Mouse (Mus musculus) activated CD4-positive, CD25-positive, alpha-beta regulatory T cell, adult 4 months (primary cell): Measurements from ENCODE around the gene Fam178b. TPM values are rescaled to one million over a fixed set of nuclear protein-coding genes. Genes with fewer than 3 reads are reported as not detected.
"Not testable (repeated sequence)": the region's sequence is repeated elsewhere in the genome, so short reads cannot be mapped to it uniquely, and the experiment has no call there.

Experiments
- ATAC-seq: one replicate; pipeline ENCODE4 v1.8.0; 2017
- polyA plus RNA-seq, 2 experiments: library from polyadenylated mRNA; unstranded; fragments of 100-300 nt; shearing (Covaris generic); gene quantifications; one replicate each; pipeline ENCODE4 v1.2.1; 2017

Gene Fam178b
- polyA plus RNA-seq, 2 experiments from 2014 or later, result not detected

DNA sequence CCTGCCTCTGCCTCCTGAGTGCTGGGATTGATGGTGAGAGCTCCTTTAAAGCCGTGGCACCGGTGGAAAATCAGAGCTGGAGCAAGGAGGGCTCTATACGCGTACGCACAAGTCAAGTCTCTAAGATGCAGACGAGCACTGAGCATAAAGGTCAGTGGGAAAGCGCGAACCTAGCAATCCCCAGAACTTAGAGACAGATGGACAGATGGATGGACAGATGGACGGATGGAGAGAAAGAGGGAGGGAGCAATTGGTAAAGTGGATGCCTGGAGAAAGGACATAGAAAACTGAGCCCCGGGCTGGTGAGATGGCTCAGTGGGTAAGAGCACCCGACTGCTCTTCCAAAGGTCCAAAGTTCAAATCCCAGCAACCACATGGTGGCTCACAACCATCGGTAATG is 142.2 kb downstream of the Fam178b start:
- ATAC-seq, result no peak

DNA sequence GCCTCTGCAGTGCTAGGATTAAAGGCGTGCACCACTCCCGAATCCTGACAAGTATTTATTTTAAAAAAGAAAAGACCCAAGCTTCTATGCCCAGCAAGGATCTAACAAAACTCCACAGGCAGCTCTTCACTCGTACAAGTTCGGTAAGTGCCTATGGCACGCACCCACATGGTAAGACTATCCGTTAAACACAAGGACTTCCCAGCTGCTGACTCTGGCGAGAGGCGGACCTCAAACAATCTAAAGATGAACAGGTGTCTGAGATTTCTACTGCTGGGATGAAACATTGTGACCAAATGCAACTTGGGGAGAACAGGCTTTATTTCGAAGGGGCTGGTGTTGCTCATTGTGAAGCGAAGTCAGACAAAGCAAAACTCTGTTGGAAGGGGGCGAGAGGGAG is 142.9 kb downstream of the Fam178b start:
- no peak for ATAC-seq

DNA sequence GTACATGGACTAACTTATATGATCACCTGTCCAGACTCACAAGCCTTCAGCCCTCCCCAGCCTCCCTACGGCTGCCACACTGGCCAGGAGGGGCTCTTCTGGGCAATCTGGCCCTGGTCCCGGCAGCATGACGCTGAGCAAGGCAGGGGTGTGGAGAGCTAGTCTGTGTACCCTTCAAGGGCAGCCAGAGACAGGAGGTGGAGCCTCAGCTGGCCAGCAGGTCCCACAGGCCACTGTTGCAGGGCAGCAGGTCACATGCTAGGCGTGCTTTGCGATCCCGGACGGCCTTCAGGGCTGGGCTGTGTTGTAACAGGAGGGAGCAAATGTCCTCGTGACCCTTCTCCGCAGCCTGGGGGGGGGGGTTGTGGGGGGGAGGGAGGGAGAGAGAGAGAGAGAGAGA is 143.8 kb downstream of the Fam178b start, which contains the start of gene Gm42417:
TSS of gene Gm42417 (minus strand) at position 244 of the 400 bp plus-strand sequence.
- ATAC-seq, result no peak

DNA sequence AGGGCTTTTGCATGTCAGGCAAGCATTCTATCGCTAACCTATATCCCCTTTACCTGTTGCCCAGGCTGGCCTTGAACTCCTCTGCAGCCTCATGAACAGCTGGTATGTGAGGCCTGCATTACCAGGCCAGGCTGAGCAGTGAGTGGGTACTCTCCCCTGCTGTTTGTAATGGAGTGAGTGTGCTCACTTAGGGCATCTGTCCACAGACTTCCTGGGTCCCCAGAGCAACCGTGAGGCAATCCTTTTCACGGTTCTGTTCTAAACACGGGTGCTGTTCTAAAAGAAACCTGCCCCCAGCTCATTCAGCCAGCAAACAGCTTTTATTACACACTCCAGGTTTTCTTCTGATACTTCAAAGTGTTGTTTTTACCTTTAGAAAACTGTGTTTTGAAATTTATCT is 144.3 kb downstream of the Fam178b start:
- ATAC-seq, result no peak

DNA sequence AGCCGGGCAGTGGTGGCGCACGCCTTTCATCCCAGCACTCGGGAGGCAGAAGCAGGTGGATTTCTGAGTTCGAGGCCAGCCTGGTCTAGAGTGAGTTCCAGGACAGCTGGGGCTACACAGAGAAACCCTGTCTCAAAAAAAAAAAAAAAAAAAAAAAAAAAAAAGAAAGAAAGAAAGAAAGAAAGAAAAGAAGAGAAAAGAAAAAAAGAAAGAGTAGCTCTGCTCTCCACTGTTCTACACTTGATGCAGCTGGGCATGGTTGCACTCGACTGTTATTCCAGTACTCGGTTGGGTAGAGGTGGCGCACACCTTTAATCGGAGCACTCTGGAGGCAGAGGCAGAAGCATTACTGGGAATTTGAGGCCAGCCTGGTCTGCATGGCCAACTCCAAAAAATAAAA is 146.2 kb downstream of the Fam178b start, which contains the start of gene Ankrd23:
TSS of gene Ankrd23 (minus strand) at position 101 of the 400 bp plus-strand sequence.
- not testable (repeated sequence) for ATAC-seq

DNA sequence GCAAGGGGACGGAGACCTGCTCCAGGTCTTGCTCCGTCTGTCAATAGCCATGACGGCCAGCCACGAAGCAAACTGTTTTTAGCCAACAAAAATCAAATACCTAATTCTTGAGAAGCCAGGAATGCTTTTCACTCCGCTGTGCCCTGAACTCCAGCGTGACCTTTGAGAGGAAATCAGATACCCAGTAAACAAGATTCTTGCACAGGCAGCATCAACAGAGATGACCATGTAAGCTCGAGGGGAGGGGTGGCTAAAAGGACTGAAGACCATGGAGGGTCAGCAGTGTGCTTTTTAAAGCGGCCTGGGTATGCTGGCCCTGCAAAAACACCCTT is 146.6 kb downstream of the Fam178b start:
- ATAC-seq, result no peak

DNA sequence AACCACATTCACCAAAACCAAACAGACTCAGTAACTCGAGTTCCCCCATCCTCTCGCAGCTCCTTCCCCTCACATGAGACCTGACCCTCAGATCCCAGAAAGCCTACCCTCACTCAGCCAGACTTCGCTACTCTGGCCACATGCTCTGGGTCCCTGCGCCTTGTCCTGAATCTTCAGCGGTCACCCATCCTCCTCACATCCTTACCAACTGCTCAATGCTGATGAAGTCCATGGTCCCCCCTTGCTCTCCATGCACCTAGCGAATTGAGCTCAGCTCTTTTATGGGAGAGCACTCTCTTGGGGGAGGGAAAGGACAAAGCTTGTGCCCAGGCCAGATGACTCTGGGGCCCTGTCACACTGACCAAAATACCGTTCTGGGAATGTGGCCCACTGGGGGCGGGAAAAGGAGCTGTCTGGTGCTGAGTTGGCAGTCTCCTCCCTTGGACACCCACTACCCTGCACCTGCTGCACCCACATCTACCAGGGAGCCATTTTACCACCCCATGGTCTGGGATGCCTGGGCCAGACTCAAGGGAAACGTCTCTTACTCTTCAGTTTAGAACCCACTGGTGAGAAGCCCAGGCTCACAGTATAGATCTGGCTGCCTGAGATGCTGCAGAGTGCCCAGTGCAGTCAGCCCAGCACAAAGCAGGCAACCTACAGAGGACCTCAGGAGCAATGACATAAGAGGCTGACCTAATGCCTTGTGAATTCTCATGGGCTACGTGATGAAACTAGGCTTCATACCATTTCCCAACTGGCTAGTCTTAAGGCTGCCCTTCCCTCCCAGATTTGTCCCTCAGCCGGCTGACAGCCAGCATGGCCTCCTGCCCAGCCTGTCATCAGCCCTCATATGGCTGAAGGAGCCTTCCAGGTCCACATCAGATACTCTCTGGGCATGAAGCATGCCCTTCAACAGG is 147.2 kb downstream of the Fam178b start:
- ATAC-seq, result no peak

DNA sequence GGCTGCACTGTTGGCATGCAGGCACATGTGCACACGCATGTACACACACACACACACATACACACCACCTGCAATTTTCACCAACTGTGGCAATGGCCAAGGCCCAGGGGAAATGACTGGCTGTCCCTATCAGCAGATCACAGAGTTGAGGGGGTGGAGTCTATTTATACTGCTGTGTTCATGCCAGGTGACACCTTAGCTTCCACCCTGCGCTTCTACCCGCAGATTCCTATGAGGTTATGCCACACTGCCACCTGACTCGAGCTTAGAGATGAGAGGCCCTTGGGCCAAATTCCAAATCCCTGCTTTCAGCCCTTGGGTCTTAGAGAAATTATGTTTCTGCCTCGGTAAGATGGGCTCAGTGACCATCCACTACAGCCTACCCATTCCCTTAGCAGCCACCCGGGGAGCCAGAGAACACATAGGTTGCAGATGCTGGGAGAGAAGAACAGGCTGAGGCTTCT is 148.4 kb downstream of the Fam178b start:
- no peak for ATAC-seq

DNA sequence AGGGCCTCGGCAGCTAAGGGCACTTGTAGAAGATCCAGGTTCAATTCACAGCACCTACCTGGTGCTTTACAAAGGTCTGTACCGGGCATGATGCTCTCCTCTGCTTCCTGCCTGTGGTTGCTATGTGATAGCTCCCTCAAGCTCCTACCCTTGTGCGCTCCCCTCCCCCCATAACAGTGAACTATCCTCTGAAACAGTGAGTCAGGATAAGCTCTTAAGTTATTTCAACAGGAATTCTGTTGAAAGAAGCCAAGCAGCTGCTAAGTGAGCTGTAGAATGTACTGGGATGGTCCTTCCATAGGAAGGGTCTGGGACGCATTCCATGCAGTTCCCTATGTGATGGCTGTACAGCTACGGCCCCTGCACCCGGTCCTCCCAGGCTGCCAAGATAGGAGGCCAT is 149.4 kb downstream of the Fam178b start:
- no peak for ATAC-seq

DNA sequence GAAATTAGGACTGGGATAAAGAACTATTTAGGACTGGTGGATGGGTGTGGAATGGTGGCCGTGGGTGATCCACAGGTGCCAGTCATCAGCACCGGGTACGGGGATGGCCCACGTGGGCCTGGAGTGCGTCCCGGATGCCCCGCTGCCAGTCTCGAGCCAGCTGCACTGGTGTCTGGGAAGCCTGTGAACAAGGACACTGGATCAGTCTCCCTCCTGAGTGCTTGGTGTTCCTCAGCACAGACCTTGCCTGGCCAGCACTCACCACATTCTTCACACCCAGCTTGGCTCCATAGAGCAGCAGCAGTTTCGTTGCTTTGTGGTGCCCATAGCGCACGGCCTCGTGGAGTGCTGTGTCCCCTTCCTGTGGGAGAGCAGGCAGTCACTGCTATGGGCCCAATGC is 151.5 kb downstream of the Fam178b start:
- no peak for ATAC-seq

DNA sequence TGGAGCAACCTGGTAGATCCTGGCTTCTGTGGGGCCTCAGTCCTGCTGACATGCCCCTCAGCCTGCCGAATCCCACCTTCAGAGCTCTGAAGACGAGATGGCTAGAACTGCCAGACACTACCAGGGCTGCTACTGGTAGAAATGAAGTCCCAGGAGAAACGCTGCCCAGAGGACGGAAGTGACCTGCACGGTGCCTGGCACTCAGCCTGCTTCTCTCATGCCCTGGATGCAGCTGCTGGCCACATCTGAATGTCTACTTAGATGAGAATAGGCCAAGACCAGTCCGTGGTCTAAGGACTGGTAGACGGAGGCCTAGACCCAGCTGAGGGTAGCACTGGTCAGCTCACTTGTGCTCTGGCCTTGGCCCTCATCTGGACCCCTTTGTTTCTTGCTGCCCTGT is 152.0 kb downstream of the Fam178b start:
- no peak for ATAC-seq

DNA sequence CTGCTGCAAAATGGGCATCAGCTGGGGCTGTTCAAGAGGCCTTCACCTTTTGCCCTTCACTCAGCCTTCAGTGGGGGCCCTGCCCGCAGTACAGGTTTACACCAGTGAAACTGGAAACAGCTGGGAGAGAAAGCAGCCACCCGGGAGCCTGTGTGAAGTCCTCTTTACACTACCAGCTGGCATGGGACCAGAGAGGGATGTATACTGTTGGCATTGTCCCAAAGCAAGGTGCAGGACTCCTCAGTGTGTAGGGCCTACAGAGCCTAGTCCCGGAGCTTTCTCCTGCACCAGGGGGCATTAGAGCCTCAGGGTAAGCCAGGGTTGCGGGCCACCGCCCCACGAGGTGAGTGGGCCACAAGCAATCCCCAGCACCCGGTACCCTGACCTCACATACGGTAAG is 152.5 kb downstream of the Fam178b start:
- no peak for ATAC-seq

DNA sequence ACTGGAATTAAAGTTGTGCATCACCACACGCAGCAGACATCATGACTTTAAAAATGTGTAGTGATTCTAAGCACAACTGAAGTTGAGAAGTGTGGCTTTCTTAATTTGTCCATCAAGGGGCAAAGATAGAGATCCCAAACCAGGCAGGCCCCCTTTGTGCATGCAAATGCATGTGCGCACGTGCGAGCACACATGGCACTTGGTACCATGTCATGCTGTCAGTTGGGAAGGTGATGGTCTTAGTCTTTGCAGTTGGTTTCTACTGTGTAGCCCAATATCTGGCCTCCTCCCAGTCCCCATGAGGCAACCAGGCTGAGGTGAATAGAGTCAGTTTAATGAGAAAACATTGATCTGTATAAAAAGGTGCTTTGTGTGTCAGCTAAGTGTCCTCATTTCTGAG is 153.1 kb downstream of the Fam178b start:
- no peak for ATAC-seq

DNA sequence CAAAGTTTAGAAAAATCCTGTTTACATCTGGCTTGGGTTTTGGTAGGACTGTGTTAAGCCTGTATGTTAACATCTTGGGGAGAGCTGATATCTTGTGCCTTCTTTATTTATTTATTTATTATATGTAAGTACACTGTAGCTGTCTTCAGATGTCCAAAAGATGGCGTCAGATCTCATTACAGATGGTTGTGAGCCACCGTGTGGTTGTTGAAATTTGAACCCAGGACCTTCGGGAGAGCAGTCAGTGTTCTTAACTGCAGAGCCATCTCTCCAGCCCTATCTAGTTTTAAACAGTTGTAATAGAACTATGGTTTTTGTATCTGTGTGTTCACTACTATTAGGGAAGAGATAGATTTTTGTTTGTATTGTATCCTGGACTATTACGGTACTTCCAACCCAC is 153.7 kb downstream of the Fam178b start:
- no peak for ATAC-seq

DNA sequence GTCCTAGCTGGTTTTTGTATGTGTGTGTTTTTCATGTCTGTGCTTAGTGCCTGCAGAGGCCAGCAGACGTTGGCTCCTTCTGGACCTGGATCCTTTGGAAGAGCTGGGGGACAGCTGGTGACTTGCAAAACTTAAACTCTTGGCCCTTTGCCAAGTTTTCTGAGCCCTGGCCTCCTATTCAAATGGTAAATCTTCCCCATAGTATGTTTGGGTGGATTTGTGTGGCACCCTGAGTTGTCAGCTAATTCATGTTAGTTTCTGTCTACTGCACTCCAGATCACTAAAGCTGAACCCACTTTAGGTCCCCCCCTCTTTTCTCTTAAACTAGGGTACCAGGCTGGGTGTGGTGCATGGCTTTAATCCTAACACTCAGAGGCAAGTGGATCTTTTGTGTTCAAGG is 154.6 kb downstream of the Fam178b start:
- ATAC-seq, result no peak

DNA sequence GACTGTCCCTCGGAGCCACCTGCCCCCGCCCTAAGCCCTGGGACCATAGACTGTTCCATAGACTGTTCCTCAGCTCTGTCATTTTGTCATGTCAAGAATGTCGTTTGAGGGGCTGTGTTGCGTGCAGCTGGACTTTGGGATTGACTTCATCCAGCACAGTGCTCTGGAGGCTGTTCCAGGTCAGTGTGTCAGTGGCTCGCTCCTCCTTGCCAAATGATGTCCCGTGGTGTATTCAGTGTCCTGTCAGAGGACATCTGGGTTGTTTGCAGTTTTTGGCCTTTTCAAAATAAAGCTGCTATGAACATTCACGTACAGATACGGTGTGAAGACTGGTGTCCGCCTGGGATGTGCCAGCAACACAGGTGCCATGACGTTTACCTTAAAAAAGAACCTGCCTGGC is 156.1 kb downstream of the Fam178b start:
- no peak for ATAC-seq

DNA sequence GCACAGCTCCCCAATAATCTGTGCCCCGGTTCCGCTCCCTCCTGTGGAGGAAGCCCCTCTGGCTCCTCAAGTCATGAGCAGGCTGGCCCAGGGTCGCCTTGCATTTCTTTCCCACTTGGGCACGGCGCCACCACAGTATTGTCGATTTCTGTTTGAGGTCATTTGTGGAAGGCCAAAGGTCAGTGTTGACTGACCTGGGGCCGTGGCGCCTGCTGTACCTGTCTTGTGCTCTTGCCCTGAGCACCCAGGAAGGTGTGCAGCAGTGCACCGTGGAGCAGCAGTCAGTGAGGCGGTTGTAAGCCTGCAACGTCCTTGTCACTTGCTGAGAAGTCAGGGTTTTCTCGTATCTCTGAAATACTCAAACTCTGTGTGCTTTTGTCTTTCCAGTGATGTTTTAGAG is 157.2 kb downstream of the Fam178b start:
- ATAC-seq, result no peak

DNA sequence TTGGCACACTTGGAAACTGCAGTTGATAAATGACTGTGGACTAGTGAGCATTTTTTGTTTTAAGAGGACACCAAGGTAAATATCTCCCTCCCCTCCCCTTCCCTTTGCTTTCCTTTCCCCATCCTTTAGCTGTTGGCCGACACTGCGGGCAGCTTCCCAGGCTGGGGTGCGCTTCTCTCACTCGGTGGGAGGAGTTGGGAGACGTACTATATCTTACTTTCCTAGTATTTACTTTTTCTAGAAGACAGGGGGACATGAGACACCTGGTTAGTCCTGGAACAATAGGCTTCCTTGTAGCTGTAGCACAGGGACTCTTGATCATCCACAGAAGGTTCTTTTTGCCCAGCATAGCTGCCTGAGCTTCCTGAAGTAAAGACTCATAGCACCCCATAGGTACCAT is 158.9 kb downstream of the Fam178b start:
- no peak for ATAC-seq

DNA sequence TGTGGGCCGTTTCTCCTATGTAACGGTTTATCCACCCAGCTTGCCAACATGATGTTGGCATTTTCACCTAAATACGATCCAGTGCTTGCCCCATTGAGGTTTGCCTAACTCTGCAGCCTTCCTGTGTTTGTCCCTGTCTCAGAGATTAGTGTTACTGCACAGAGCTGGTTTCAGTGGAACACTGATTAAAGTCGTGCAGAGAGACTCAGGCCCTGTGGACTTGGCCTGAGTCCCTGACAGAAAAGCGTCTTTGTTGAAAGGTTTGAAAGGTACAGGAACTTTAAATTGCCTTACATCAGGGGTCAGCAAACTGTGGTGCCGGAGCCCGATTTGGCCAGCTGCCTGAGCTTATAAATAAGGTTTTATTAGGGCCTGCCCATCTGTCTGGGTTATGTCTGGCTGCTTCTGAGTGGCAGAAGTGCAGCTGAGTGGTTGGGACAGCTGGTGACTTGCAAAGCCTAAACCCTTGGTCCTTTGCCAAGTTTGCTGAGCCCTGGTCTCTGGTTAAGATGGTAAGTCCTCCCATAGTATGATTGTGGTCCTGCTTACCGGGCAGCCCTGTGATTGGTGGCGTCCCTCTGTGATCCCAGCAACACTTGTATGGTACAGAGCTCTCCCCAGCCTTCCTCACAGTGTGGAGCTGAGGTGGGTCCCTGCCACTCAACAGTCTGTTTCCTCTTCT is 159.5 kb downstream of the Fam178b start:
- ATAC-seq, result no peak

DNA sequence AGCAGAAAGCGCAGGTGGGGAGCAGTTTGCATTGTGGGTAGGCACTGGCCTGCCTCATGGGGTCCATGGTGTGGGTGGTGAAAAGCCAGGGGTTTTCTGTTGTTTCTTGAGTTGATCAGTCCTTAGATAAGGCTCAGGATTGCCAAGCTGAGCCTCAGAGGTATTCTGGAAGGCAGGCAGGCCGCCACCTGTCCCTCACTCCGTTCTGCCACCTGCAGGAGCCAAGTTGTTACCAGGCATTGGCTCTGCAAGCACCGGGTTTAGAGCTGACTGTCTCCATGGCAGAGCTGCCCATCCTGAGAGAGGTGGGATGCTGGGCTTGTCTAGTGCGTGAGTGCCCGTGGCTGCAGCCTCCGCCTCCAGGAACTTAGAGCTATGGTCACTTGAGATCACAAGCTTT is 160.8 kb downstream of the Fam178b start:
- no peak for ATAC-seq

DNA sequence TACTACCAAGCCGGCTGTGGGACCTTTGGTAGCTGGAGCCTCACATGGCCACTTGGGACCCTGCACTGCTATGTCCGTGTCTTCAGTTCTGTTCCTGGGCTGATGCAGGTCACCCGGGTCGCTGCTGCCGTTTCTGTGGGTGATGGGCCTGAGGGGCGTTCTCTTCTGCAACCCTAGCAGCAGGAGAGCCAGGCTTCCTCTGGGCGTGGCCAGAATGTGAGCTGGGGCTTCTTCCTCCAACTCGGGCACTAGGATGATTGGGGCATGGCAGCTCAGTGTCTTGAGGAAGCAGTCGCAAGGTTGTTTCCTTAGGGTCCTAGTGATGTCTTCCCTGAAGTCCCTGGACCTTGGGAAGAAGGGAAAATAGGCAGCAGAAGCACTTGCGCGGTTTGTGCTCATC is 163.4 kb downstream of the Fam178b start:
- ATAC-seq, result no peak

DNA sequence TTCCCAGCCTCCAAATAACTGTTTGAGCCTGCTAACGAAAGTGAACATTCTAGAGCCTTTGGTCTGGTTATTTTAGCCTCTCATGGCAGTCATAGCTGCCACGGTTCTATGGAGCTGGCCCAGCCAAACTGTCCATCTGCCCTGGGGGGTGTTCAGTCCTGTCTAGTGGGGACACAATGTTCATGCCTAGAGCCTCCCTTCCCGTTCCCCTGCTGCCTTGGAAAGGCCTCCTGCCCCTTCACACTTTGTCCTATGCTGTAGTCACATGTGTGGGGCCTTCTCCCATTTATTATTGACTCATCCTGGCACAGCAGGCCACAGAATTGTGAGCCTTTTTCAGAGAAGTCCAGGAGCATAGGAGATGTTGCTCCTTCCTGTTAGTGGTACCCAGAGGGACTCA is 164.7 kb downstream of the Fam178b start:
- no peak for ATAC-seq

DNA sequence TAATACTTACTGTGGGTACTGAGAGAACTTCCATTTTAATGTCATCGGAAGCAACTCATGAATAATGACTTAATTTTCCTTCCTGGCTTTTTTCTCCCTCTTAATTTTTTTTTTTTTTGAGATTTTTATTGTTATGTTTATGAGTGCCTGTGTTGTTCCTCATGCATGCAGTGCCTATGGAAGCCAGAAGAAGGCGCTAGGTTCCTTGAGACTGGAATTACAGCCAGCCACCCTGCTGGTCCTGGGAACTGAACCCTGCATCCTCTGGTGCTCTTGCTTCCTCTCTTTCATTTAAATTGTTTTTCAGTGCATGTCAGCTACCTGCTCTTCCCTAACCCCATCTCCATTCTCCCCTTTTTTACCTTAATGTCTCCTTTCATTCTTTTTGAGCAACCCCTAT is 169.3 kb downstream of the Fam178b start:
- no peak for ATAC-seq

DNA sequence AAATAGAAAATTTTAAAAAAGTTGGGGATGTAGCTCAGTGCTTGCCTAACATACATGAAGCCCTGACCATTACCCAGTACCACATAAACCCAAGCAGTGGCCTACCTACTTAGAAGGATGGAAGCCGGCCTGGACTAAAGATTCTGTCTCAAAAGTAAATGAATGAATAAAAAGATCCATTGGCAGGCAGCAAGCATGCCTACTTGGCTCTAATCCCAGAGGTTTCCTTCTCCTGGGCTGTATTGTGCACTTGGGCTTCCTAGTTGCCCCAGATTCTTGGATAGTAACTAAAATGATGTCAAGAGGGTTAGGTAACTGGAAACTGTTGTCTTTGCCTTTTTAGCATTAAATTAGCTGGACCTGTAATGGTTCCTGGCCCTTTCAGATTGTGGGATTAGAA is 169.7 kb downstream of the Fam178b start:
- ATAC-seq, result no peak
